Mouse (Mus musculus): ENCODE results near the gene Tex44. TPM values are rescaled to one million over a fixed set of nuclear protein-coding genes. Genes with fewer than 3 reads are reported as not detected.
A peak's percentile ranks its signal among the peaks of the same experiment; 100 is the strongest.
"Not testable (repeated sequence)": the region's sequence is repeated elsewhere in the genome, so short reads cannot be mapped to it uniquely, and the experiment has no call there.

Gene Tex44
- polyA plus RNA-seq, 1 experiment from 2014 or later, result not detected

- no peaks in the 10 kb centered on the region for H3K27me3 ChIP-seq
- no peak overlapping the region for H3K9ac ChIP-seq
- no peak overlapping the region for H3K27ac ChIP-seq
- peaks cover 7% of the 10 kb centered on the region for H3K4me1 ChIP-seq
- H3K4me3 ChIP-seq, result no peak overlapping the region
- H3K9me3 ChIP-seq, result no peaks in the 10 kb centered on the region
- ATAC-seq (ENCODE audit: low FRiP score, low read depth), result no peak
- H3K4me2 ChIP-seq (replicated peaks), result no peak overlapping the region
- no peaks in the 10 kb centered on the region for H3K36me3 ChIP-seq
- 73% methylated on average over 5 of the region's 5 CpGs for WGBS
Observed at GRCm38 (mm10) chr1:86452713-86453112, 26.6 kb downstream of the Tex44 start.

GRCm38 (mm10) chr1:86456892-86457581, 30.9 kb downstream of the Tex44 start:
- ATAC-seq (ENCODE audit: low FRiP score, low read depth), result peak; percentile 40; the same call in 1 of the 2 replicates
- no peaks in the 10 kb centered on the region for H3K9me3 ChIP-seq
- no peaks in the 10 kb centered on the region for H3K4me1 ChIP-seq
- H3K9ac ChIP-seq, result peak overlapping the region; percentile 43; the same call in 1 of the 2 replicates
- H3K27ac ChIP-seq, result peak overlapping the region; percentile 48; the same call in 1 of the 2 replicates
- H3K4me2 ChIP-seq (replicated peaks), result no peak overlapping the region
- H3K27me3 ChIP-seq, result no peaks in the 10 kb centered on the region
- no peaks in the 10 kb centered on the region for H3K36me3 ChIP-seq
- 50% methylated on average over 13 of the region's 13 CpGs for WGBS
- no peak overlapping the region for H3K4me3 ChIP-seq

- Histone ChIP-seq H3K36me3 (no peaks in the 10 kb centered on the region), H3K9ac (no peak overlapping the region), H3K4me3 (no peak overlapping the region), H3K9me3 (no peaks in the 10 kb centered on the region), H3K27ac (no peak overlapping the region), H3K4me1 (peaks cover 7% of the 10 kb centered on the region), H3K27me3 (no peaks in the 10 kb centered on the region), H3K4me2 (replicated peaks) (no peak overlapping the region)
- 68% methylated on average over 4 of the region's 4 CpGs for WGBS
- ATAC-seq (ENCODE audit: low FRiP score, low read depth), result no peak
Observed at GRCm38 (mm10) chr1:86459371-86459770, 33.2 kb downstream of the Tex44 start.

GRCm38 (mm10) chr1:86464223-86464874, 38.2 kb downstream of the Tex44 start:
- WGBS, result 30% methylated on average over 9 of the region's 9 CpGs
- ATAC-seq (ENCODE audit: low FRiP score, low read depth), result no peak
- Histone ChIP-seq H3K27me3 (no peaks in the 10 kb centered on the region), H3K9me3 (peaks cover 4% of the 10 kb centered on the region; the same call in 1 of the 2 replicates), H3K4me1 (peaks cover 16% of the 10 kb centered on the region), H3K36me3 (no peaks in the 10 kb centered on the region), H3K27ac (peak overlapping the region; percentile 78), H3K9ac (0 out of 2 replicates have a peak overlapping the region, but pooled peaks have one; percentile 20), H3K4me2 (replicated peaks) (no peak overlapping the region), H3K4me3 (no peak overlapping the region)

- H3K27me3 ChIP-seq, result no peaks in the 10 kb centered on the region
- no peak overlapping the region for H3K4me3 ChIP-seq
- H3K4me1 ChIP-seq, result peaks cover 16% of the 10 kb centered on the region
- H3K36me3 ChIP-seq, result no peaks in the 10 kb centered on the region
- ATAC-seq (ENCODE audit: low FRiP score, low read depth), result 0 out of 2 replicates have a peak, but pooled peaks have one; percentile 32
- WGBS, result 35% methylated on average over 4 of the region's 4 CpGs
- H3K9me3 ChIP-seq, result peaks cover 4% of the 10 kb centered on the region; the same call in 1 of the 2 replicates
- peak overlapping the region; percentile 20; the same call in 1 of the 2 replicates for H3K9ac ChIP-seq
- H3K4me2 ChIP-seq (replicated peaks), result no peak overlapping the region
- H3K27ac ChIP-seq, result peak overlapping the region; percentile 78
Observed at GRCm38 (mm10) chr1:86464875-86465224, 38.7 kb downstream of the Tex44 start.

- WGBS, result 90% methylated on average over 8 of the region's 8 CpGs
- H3K27ac ChIP-seq, result no peak overlapping the region
Observed at GRCm38 (mm10) chr1:86467416-86467815, 41.3 kb downstream of the Tex44 start.

GRCm38 (mm10) chr1:86469876-86470275, 43.7 kb downstream of the Tex44 start:
- 90% methylated on average over 4 of the region's 4 CpGs for WGBS
- peaks cover 23% of the 10 kb centered on the region for H3K4me1 ChIP-seq
- no peak overlapping the region for H3K4me3 ChIP-seq
- peaks cover 4% of the 10 kb centered on the region; the same call in 1 of the 2 replicates for H3K9me3 ChIP-seq
- no peak overlapping the region for H3K27ac ChIP-seq
- ATAC-seq (ENCODE audit: low FRiP score, low read depth), result no peak
- H3K27me3 ChIP-seq, result no peaks in the 10 kb centered on the region
- H3K9ac ChIP-seq, result no peak overlapping the region
- no peak overlapping the region for H3K4me2 ChIP-seq (replicated peaks)
- no peaks in the 10 kb centered on the region for H3K36me3 ChIP-seq

More at GRCm38 (mm10) chr1:86467416-86467815, 41.3 kb downstream of the Tex44 start:
- Histone ChIP-seq H3K27me3 (no peaks in the 10 kb centered on the region), H3K36me3 (no peaks in the 10 kb centered on the region), H3K9me3 (peaks cover 4% of the 10 kb centered on the region; the same call in 1 of the 2 replicates), H3K4me3 (no peak overlapping the region), H3K4me2 (replicated peaks) (no peak overlapping the region), H3K4me1 (peaks cover 29% of the 10 kb centered on the region), H3K9ac (no peak overlapping the region)
- no peak for ATAC-seq (ENCODE audit: low FRiP score, low read depth)

GRCm38 (mm10) chr1:86470519-86471181, 44.5 kb downstream of the Tex44 start:
- Histone ChIP-seq H3K27me3 (no peaks in the 10 kb centered on the region), H3K9me3 (peaks cover 4% of the 10 kb centered on the region; the same call in 1 of the 2 replicates), H3K27ac (peak overlapping the region; percentile 52; the same call in 1 of the 2 replicates), H3K36me3 (no peaks in the 10 kb centered on the region), H3K4me1 (peaks cover 19% of the 10 kb centered on the region), H3K9ac (no peak overlapping the region), H3K4me3 (no peak overlapping the region), H3K4me2 (replicated peaks) (no peak overlapping the region)
- WGBS, result 83% methylated on average over 12 of the region's 12 CpGs
- ATAC-seq (ENCODE audit: low FRiP score, low read depth), result peak; percentile 25; the same call in 1 of the 2 replicates

- Histone ChIP-seq H3K4me1 (peaks cover 19% of the 10 kb centered on the region), H3K27ac (peak overlapping the region; percentile 91), H3K4me2 (replicated peaks) (peak overlapping the region; percentile 56)
- H3K27me3 ChIP-seq; H3K9ac ChIP-seq; H3K9me3 ChIP-seq; H3K36me3 ChIP-seq; H3K4me3 ChIP-seq; ATAC-seq (ENCODE audit: low FRiP score, low read depth): not testable (repeated sequence)
- WGBS, result 71% methylated on average over 11 of the region's 11 CpGs
Observed at GRCm38 (mm10) chr1:86471504-86471961, 45.4 kb downstream of the Tex44 start.

GRCm38 (mm10) chr1:86472197-86472952, 46.2 kb downstream of the Tex44 start:
- ATAC-seq (ENCODE audit: low FRiP score, low read depth), result peak; percentile 79
- H3K27me3 ChIP-seq, result no peaks in the 10 kb centered on the region
- no peaks in the 10 kb centered on the region for H3K9me3 ChIP-seq
- peaks cover 19% of the 10 kb centered on the region for H3K4me1 ChIP-seq
- H3K36me3 ChIP-seq, result no peaks in the 10 kb centered on the region
- peak overlapping the region; percentile 54 for H3K9ac ChIP-seq
- H3K4me3 ChIP-seq, result peak overlapping the region; percentile 5
- 14% methylated on average over 31 of the region's 31 CpGs for WGBS
- H3K27ac ChIP-seq, result peak overlapping the region; percentile 91
- H3K4me2 ChIP-seq (replicated peaks), result peak overlapping the region; percentile 56

GRCm38 (mm10) chr1:86473109-86473760, 47.1 kb downstream of the Tex44 start:
- H3K4me1 ChIP-seq, result peaks cover 19% of the 10 kb centered on the region
- ATAC-seq (ENCODE audit: low FRiP score, low read depth), result no peak
- H3K9me3 ChIP-seq, result no peaks in the 10 kb centered on the region
- no peaks in the 10 kb centered on the region for H3K36me3 ChIP-seq
- peak overlapping the region; percentile 54 for H3K9ac ChIP-seq
- no peaks in the 10 kb centered on the region for H3K27me3 ChIP-seq
- WGBS, result 92% methylated on average over 18 of the region's 18 CpGs
- H3K4me3 ChIP-seq, result no peak overlapping the region
- no peak overlapping the region for H3K4me2 ChIP-seq (replicated peaks)
- H3K27ac ChIP-seq, result peak overlapping the region; percentile 91
